Mouse (Mus musculus) brown adipose tissue, adult 24 weeks (tissue): Measurements from ENCODE around the gene Tfap4. TPM values are rescaled to one million over a fixed set of nuclear protein-coding genes. Genes with fewer than 3 reads are reported as not detected.

Experiments used
- H3K27ac ChIP-seq: fragments of 200-500 bp; replicated peaks from 2 replicates; pipeline ENCODE4 v1.5.1; 2012; ENCODE audit warnings: low read depth, mild to moderate bottlenecking, low read length
- H3K4me1 ChIP-seq: fragments of 200-500 bp; 2 replicates; pipeline ENCODE4 v1.6.1; 2012; ENCODE audit warnings: low read length, mixed read lengths; ENCODE audit not compliant: control insufficient read depth, insufficient read depth, insufficient read length
- H3K4me3 ChIP-seq: fragments of 200-500 bp; 2 replicates; pipeline ENCODE4 v1.5.1; 2012; ENCODE audit warnings: low read depth, mild to moderate bottlenecking, low read length, moderate library complexity; ENCODE audit not compliant: insufficient read depth
- polyA plus RNA-seq: library from polyadenylated mRNA; stranded (reverse); fragments of >200 nt; gene quantifications from 2 replicates; pipeline ENCODE4 v1.2.4, GENCODE M21; 2012; ENCODE audit not compliant: missing spikeins, insufficient read depth, insufficient read length

The Tfap4 gene
- polyA plus RNA-seq, 1 experiment = 3.2 TPM

- Histone ChIP-seq H3K27ac (no peak overlapping the region), H3K4me3 (no peak overlapping the region), H3K4me1 (no peaks in the 10 kb centered on the region)
Measured at GRCm38 (mm10) chr16:4596836-4597235, 37.2 kb upstream of the Tfap4 start.

- no peak overlapping the region for H3K27ac ChIP-seq
- no peaks in the 10 kb centered on the region for H3K4me1 ChIP-seq
- H3K4me3 ChIP-seq = peak overlapping the region; percentile 78
Measured at GRCm38 (mm10) chr16:4596141-4596728, 36.6 kb upstream of the Tfap4 start.

- Histone ChIP-seq H3K4me3 (peak overlapping the region; percentile 78), H3K4me1 (no peaks in the 10 kb centered on the region), H3K27ac (no peak overlapping the region)
Measured at GRCm38 (mm10) chr16:4595527-4595963, 35.9 kb upstream of the Tfap4 start.

- Histone ChIP-seq H3K4me3 (peak overlapping the region; percentile 78), H3K27ac (no peak overlapping the region), H3K4me1 (no peaks in the 10 kb centered on the region)
Measured at GRCm38 (mm10) chr16:4594814-4595526, 35.3 kb upstream of the Tfap4 start.

GRCm38 (mm10) chr16:4593971-4594813 lies 34.5 kb upstream of the Tfap4 start, which contains the start of gene Glis2:
Gene Glis2, plus strand, starts transcription at chr16:4594713.
- Histone ChIP-seq H3K4me3 (peak within 1 kb of the TSS; percentile 78), H3K27ac (peak within 1 kb of the TSS; percentile 38), H3K4me1 (no peaks in the 10 kb centered on the region)

GRCm38 (mm10) chr16:4592909-4593875 lies 33.5 kb upstream of the Tfap4 start:
- Histone ChIP-seq H3K4me1 (no peaks in the 10 kb centered on the region), H3K4me3 (peak overlapping the region; percentile 73), H3K27ac (peak overlapping the region; percentile 38)

GRCm38 (mm10) chr16:4590236-4590635 lies 30.6 kb upstream of the Tfap4 start:
- Histone ChIP-seq H3K4me1 (0 out of 2 replicates have a peak, but pooled peaks cover 2% of the 10 kb centered on the region), H3K4me3 (no peak overlapping the region), H3K27ac (no peak overlapping the region)

- no peak overlapping the region for H3K4me3 ChIP-seq
- H3K27ac ChIP-seq = peak overlapping the region; percentile 80; the same call in 1 of the 2 replicates
Measured at GRCm38 (mm10) chr16:4587516-4588210, 28.0 kb upstream of the Tfap4 start.

GRCm38 (mm10) chr16:4586531-4587123 lies 27.0 kb upstream of the Tfap4 start:
- Histone ChIP-seq H3K4me1 (0 out of 2 replicates have a peak, but pooled peaks cover 2% of the 10 kb centered on the region), H3K27ac (peak overlapping the region; percentile 80), H3K4me3 (peak overlapping the region; percentile 64)

More at GRCm38 (mm10) chr16:4587516-4588210, 28.0 kb upstream of the Tfap4 start:
- H3K4me1 ChIP-seq = 0 out of 2 replicates have a peak, but pooled peaks cover 2% of the 10 kb centered on the region

- 0 out of 2 replicates have a peak, but pooled peaks cover 2% of the 10 kb centered on the region for H3K4me1 ChIP-seq
- peak overlapping the region; percentile 66 for H3K27ac ChIP-seq
- H3K4me3 ChIP-seq = peak overlapping the region; percentile 64
Measured at GRCm38 (mm10) chr16:4585642-4586530, 26.2 kb upstream of the Tfap4 start.

- Histone ChIP-seq H3K4me3 (no peak overlapping the region), H3K4me1 (0 out of 2 replicates have a peak, but pooled peaks cover 2% of the 10 kb centered on the region), H3K27ac (no peak overlapping the region)
Measured at GRCm38 (mm10) chr16:4584438-4584837, 24.8 kb upstream of the Tfap4 start.

- H3K4me3 ChIP-seq = no peak overlapping the region
- 0 out of 2 replicates have a peak, but pooled peaks cover 2% of the 10 kb centered on the region for H3K4me1 ChIP-seq
- H3K27ac ChIP-seq = no peak overlapping the region
Measured at GRCm38 (mm10) chr16:4583807-4584206, 24.2 kb upstream of the Tfap4 start.
